Mouse (Mus musculus): ENCODE data around the gene Rpl31. TPM values are rescaled to one million over a fixed set of nuclear protein-coding genes. Genes with fewer than 3 reads are reported as not detected.

Gene Rpl31
- 18.9 and 23.5 TPM in 2 replicates for polyA plus RNA-seq (2012)

DNA sequence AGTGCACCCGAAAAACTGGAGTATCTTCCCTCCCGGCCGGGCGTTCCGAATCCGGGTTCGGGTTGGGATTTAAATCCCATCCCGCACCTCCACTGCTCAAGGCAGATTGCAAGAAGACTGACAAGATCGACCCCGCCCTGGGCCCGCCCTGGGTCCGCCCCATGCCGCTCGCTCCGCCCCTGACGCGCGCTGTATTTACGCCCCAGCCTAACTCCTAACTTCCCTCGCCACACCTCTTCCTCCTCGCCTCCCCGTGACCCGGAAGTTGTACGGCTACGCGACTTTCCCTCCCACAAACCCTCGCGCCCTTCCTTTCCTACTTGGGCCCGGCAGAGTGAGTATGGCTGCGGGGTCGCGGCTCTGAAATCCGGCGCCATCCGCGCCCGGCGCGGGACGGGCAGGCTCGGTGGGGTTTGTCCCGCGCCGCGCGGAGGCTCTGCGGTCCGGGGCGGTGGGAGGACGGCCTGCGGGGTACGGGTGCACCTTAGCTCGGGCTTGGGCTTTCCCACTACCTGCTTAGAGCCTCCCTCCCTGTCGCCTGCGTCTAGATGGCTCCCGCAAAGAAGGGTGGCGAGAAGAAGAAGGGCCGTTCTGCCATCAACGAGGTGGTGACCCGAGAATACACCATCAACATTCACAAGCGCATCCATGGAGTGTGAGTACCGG, at the start of gene Rpl31:
Gene Rpl31, plus strand, starts transcription at position 242 of the 666 bp plus-strand sequence.
- peak within 1 kb of the TSS; percentile 70 for H3K4me3 ChIP-seq (replicated peaks)
- peaks cover 7% of the 10 kb centered on the region for H3K27me3 ChIP-seq (ENCODE audit: control insufficient read depth)
- H3K36me3 ChIP-seq (ENCODE audit: control insufficient read depth): peaks cover 39% of the 10 kb centered on the region
- peaks cover 37% of the 10 kb centered on the region for H3K4me1 ChIP-seq (ENCODE audit: control insufficient read depth)
- no peaks in the 10 kb centered on the region for H3K9me3 ChIP-seq (ENCODE audit: control insufficient read depth, low read length)
- TF ChIP-seq GATA1 (IDR thresholded peaks at IDR 0.05; ENCODE audit: low read length) (no peak), TAL1 (IDR thresholded peaks at IDR 0.05; ENCODE audit: low read length) (no peak)

DNA sequence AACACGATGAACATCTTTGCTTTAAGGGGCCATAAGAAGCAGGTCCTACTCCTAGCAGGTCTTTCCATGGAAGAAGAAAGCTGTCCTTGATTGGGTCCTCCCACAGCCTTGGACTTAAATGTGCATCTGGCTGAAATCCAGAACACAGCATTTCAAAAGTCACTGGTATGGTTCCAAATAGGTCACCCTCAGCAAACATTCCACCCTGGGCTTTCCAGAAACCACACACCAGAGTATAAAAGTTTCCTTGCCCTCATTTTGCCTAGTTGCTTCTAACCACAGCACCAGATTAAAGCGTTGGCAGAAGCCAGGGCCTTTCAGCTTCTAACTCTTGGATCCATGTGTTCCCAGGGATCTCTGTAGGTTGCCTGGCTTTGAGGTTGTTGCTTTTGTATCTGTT, 49.7 kb upstream of the Rpl31 start:
- H3K4me3 ChIP-seq (replicated peaks): no peak overlapping the region
- TF ChIP-seq TAL1 (IDR thresholded peaks at IDR 0.05; ENCODE audit: low read length) (no peak), GATA1 (IDR thresholded peaks at IDR 0.05; ENCODE audit: low read length) (no peak)
- H3K27me3 ChIP-seq (ENCODE audit: control insufficient read depth): no peaks in the 10 kb centered on the region
- no peaks in the 10 kb centered on the region for H3K36me3 ChIP-seq (ENCODE audit: control insufficient read depth)
- H3K4me1 ChIP-seq (ENCODE audit: control insufficient read depth): no peaks in the 10 kb centered on the region
- no peaks in the 10 kb centered on the region for H3K9me3 ChIP-seq (ENCODE audit: control insufficient read depth, low read length)

GRCm38 (mm10) chr1:39318870-39319269, 48.8 kb upstream of the Rpl31 start:
- TF ChIP-seq GATA1 (IDR thresholded peaks at IDR 0.05; ENCODE audit: low read length) (no peak), TAL1 (IDR thresholded peaks at IDR 0.05; ENCODE audit: low read length) (no peak)
- no peaks in the 10 kb centered on the region for H3K27me3 ChIP-seq (ENCODE audit: control insufficient read depth)
- no peaks in the 10 kb centered on the region for H3K36me3 ChIP-seq (ENCODE audit: control insufficient read depth)
- H3K4me1 ChIP-seq (ENCODE audit: control insufficient read depth): no peaks in the 10 kb centered on the region
- no peaks in the 10 kb centered on the region for H3K9me3 ChIP-seq (ENCODE audit: control insufficient read depth, low read length)
- no peak overlapping the region for H3K4me3 ChIP-seq (replicated peaks)

GRCm38 (mm10) chr1:39321954-39322353, 45.7 kb upstream of the Rpl31 start:
- Histone ChIP-seq H3K27me3 (ENCODE audit: control insufficient read depth) (no peaks in the 10 kb centered on the region), H3K36me3 (ENCODE audit: control insufficient read depth) (no peaks in the 10 kb centered on the region), H3K4me3 (replicated peaks) (no peak overlapping the region), H3K9me3 (ENCODE audit: control insufficient read depth, low read length) (no peaks in the 10 kb centered on the region), H3K4me1 (ENCODE audit: control insufficient read depth) (no peaks in the 10 kb centered on the region)
- TF ChIP-seq TAL1 (IDR thresholded peaks at IDR 0.05; ENCODE audit: low read length): no peak
- no peak for TF ChIP-seq GATA1 (IDR thresholded peaks at IDR 0.05; ENCODE audit: low read length)

DNA sequence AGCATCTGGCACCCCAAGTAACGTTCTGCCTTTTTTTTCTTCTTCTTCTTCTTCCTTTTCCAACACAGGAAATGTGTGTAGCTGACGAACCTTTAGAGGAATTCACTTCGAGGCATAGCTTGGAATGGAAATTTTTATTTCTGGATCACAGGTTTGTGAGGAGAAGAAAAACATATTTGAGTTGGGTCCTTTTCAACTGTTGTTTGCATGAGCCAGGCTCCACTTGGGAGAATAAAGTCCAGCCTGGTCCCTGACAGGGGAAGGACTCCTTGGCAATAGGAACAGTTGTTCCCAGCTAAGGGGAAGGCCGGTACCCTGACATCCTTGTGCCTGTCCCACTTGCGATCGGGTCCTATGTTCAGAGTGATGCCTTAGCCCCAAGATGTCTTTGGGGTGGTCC, 42.4 kb upstream of the Rpl31 start:
- no peaks in the 10 kb centered on the region for H3K27me3 ChIP-seq (ENCODE audit: control insufficient read depth)
- H3K9me3 ChIP-seq (ENCODE audit: control insufficient read depth, low read length): no peaks in the 10 kb centered on the region
- TF ChIP-seq GATA1 (IDR thresholded peaks at IDR 0.05; ENCODE audit: low read length) (no peak), TAL1 (IDR thresholded peaks at IDR 0.05; ENCODE audit: low read length) (no peak)
- no peak overlapping the region for H3K4me3 ChIP-seq (replicated peaks)
- no peaks in the 10 kb centered on the region for H3K4me1 ChIP-seq (ENCODE audit: control insufficient read depth)
- no peaks in the 10 kb centered on the region for H3K36me3 ChIP-seq (ENCODE audit: control insufficient read depth)

DNA sequence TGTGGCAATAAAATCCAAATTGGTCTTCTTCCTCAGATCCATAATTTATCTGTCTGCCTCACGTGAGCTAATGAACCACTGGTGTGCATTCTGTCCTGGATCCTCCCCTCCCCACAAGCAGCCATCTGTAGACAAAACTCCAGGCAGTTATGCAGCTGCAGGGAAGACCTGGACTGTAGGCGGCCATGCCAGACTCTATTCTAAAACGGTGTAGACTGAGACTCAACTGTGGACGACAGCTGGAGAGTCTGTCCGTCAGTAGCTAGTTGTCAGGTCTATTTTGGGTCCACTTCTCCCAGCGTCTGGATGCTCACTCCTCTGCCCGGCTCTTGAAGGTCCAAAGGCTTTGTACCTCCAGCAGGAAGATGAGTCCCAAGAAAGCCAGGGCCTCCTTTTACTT, 40.1 kb upstream of the Rpl31 start:
- no peaks in the 10 kb centered on the region for H3K27me3 ChIP-seq (ENCODE audit: control insufficient read depth)

DNA sequence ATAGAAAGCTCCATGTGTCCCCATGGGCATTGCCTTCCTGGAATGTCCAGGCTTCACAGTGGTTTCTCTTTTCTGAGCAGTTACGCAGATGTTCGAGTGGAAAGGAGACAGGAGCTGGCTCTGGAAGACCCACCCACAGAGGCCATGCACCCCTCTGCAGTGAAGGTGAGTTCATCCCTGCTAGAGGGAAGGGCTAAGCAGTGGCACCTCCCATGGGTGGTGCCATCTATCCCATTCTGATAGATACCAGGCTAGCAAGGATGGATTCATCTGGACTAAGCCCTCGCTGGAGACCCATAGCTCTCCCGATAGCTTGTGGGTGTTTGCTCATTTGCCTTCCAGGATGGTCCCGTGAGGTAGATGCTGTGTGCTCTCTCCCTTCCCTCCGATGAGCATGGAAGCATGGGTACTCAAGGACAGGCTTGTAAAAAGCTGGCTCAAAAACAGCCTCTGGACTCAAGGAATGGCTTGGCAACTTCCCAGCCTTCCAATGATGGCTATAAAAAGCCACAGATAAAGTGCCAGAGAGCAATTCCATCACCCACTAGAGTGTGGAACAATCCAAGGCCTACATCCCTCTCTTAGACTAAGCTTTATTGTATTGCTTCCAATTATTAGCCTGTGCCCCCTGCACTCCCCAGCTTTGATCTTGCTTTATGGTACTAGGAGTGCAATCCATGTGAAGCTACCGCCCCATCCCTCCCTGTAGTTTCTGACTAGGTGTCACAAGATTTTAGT, 36.6 kb upstream of the Rpl31 start:
- no peak for TF ChIP-seq TAL1 (IDR thresholded peaks at IDR 0.05; ENCODE audit: low read length)
- TF ChIP-seq GATA1 (IDR thresholded peaks at IDR 0.05; ENCODE audit: low read length): no peak
- 0 out of 2 replicates have a peak, but pooled peaks cover 7% of the 10 kb centered on the region for H3K27me3 ChIP-seq (ENCODE audit: control insufficient read depth)
- H3K4me1 ChIP-seq (ENCODE audit: control insufficient read depth): no peaks in the 10 kb centered on the region
- no peak overlapping the region for H3K4me3 ChIP-seq (replicated peaks)
- no peaks in the 10 kb centered on the region for H3K9me3 ChIP-seq (ENCODE audit: control insufficient read depth, low read length)
- no peaks in the 10 kb centered on the region for H3K36me3 ChIP-seq (ENCODE audit: control insufficient read depth)

More for the DNA sequence above, 40.1 kb upstream of the Rpl31 start:
- Histone ChIP-seq H3K36me3 (ENCODE audit: control insufficient read depth) (no peaks in the 10 kb centered on the region), H3K9me3 (ENCODE audit: control insufficient read depth, low read length) (no peaks in the 10 kb centered on the region), H3K4me1 (ENCODE audit: control insufficient read depth) (no peaks in the 10 kb centered on the region), H3K4me3 (replicated peaks) (no peak overlapping the region)
- TF ChIP-seq GATA1 (IDR thresholded peaks at IDR 0.05; ENCODE audit: low read length) (no peak), TAL1 (IDR thresholded peaks at IDR 0.05; ENCODE audit: low read length) (no peak)

DNA sequence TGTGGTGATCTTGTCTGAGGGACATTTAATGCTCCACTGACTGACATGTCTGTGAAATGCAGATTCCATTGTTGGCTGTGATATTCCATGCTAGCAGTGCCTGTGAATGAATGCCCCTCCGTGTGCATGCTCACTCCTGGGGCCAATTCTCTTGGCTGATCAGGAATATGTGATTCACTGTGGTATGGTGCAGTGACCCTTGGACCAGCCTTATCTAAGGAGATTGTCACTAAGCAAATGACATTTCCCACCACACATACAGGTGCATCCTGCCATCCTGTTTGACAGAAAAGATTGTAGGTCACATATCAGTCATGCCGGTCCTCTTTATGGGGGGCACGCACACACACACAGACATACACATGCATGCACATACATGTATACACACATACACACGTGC, 35.2 kb upstream of the Rpl31 start:
- 0 out of 2 replicates have a peak, but pooled peaks cover 7% of the 10 kb centered on the region for H3K27me3 ChIP-seq (ENCODE audit: control insufficient read depth)
- H3K9me3 ChIP-seq (ENCODE audit: control insufficient read depth, low read length): no peaks in the 10 kb centered on the region
- H3K36me3 ChIP-seq (ENCODE audit: control insufficient read depth): no peaks in the 10 kb centered on the region
- TF ChIP-seq GATA1 (IDR thresholded peaks at IDR 0.05; ENCODE audit: low read length) (no peak), TAL1 (IDR thresholded peaks at IDR 0.05; ENCODE audit: low read length) (no peak)
- no peak overlapping the region for H3K4me3 ChIP-seq (replicated peaks)
- no peaks in the 10 kb centered on the region for H3K4me1 ChIP-seq (ENCODE audit: control insufficient read depth)

DNA sequence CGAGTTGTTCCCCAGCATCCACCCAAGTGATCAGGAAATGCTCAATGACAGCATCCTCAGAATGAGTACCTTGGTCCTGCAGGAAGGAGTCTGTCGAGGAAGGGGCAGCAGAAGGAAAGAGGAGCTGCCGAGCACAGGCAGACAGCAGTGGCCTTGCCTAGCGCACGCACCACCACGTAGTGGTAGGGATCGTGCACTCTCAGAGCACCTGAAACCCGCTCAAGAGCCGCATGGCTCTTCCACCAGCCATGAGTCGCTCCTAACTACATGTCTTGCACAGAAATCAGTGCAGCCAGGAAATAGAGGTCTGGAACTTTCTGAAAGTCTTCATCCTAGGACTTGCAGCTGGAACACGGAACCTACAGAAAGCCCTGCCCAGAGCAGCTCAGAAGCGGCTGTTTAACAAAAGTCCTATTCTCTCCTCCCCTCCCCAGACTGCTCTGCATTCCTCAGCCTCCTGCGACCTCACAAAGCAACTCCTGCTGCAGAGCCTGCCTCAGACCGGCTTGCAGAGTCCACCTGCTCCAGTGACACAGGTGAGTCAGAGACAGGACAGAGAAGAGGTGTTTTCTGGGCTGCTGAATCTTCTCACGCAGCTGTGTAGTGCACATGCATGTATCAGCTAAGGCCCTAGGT, 32.0 kb upstream of the Rpl31 start:
- Histone ChIP-seq H3K9me3 (ENCODE audit: control insufficient read depth, low read length) (no peaks in the 10 kb centered on the region), H3K27me3 (ENCODE audit: control insufficient read depth) (peaks cover 7% of the 10 kb centered on the region; the same call in 1 of the 2 replicates), H3K36me3 (ENCODE audit: control insufficient read depth) (no peaks in the 10 kb centered on the region), H3K4me1 (ENCODE audit: control insufficient read depth) (no peaks in the 10 kb centered on the region), H3K4me3 (replicated peaks) (no peak overlapping the region)
- TF ChIP-seq TAL1 (IDR thresholded peaks at IDR 0.05; ENCODE audit: low read length) (no peak), GATA1 (IDR thresholded peaks at IDR 0.05; ENCODE audit: low read length) (no peak)
